Mouse (Mus musculus): ENCODE measurements at regions not wholly inside any gene's neighbourhood (a gene's known extent, or its start where the extent isn't known, plus 50 kb on each side); places are given as distances from the start of the nearest gene placed in this dataset.
A peak's percentile ranks its signal among the peaks of the same experiment; 100 is the strongest.

- intact Hi-C loops (cut with DNase I), result no loop called here
- no peak for DNase-seq
These were observed 80.0 kb downstream of the Tex36 start for GRCm38 (mm10) chr7:133521936-133522335.

GRCm38 (mm10) chr7:133518926-133519325 lies 83.0 kb downstream of the Tex36 start:
- DNase-seq, result no peak

GRCm38 (mm10) chr7:133517576-133517975 lies 84.4 kb downstream of the Tex36 start:
- intact Hi-C loops (cut with DNase I), result no loop called here
- DNase-seq, result no peak

More at GRCm38 (mm10) chr7:133518926-133519325, 83.0 kb downstream of the Tex36 start:
- intact Hi-C loops (cut with DNase I), result no loop called here

- DNase-seq, result peak in 1 of 2 experiments; percentile 16
- intact Hi-C loops (cut with DNase I), result no loop called here
These were observed 91.0 kb downstream of the Tex36 start for GRCm38 (mm10) chr7:133510926-133511325.

GRCm38 (mm10) chr7:133509486-133509885 lies 92.5 kb downstream of the Tex36 start:
- no peak for DNase-seq
- intact Hi-C loops (cut with DNase I), result no loop called here

GRCm38 (mm10) chr7:133508370-133509012 lies 93.5 kb downstream of the Tex36 start:
- DNase-seq, result no peak
- intact Hi-C loops (cut with DNase I), result no loop called here

GRCm38 (mm10) chr7:133505628-133506027 lies 96.3 kb downstream of the Tex36 start:
- DNase-seq, result peak in 1 of 2 experiments; percentile 3
- intact Hi-C loops (cut with DNase I), result no loop called here

- intact Hi-C loops (cut with DNase I), result no loop called here
- no peak for DNase-seq
These were observed 98.0 kb downstream of the Tex36 start for GRCm38 (mm10) chr7:133503946-133504345.

- intact Hi-C loops (cut with DNase I), result no loop called here
- DNase-seq, result no peak
These were observed 99.2 kb downstream of the Tex36 start for GRCm38 (mm10) chr7:133502731-133503130.

- intact Hi-C loops (cut with DNase I), result no loop called here
- DNase-seq, result no peak
These were observed 104.4 kb downstream of the Tex36 start for GRCm38 (mm10) chr7:133497551-133497950.

- no peak for DNase-seq
- intact Hi-C loops (cut with DNase I), result no loop called here
These were observed 106.9 kb downstream of the Tex36 start for GRCm38 (mm10) chr7:133494982-133495550.

- intact Hi-C loops (cut with DNase I), result no loop called here
- DNase-seq, result no peak
These were observed 107.5 kb downstream of the Tex36 start for GRCm38 (mm10) chr7:133494256-133494981.

- intact Hi-C loops (cut with DNase I), result no loop called here
- no peak for DNase-seq
These were observed 109.3 kb downstream of the Tex36 start for GRCm38 (mm10) chr7:133492626-133493025.

GRCm38 (mm10) chr7:133487887-133488630 lies 113.9 kb downstream of the Tex36 start:
- DNase-seq, result no peak
- intact Hi-C loops (cut with DNase I), result no loop called here

- no peak for DNase-seq
- intact Hi-C loops (cut with DNase I), result no loop called here
These were observed 117.5 kb downstream of the Tex36 start for GRCm38 (mm10) chr7:133484430-133484841.

GRCm38 (mm10) chr7:133481529-133481928 lies 120.4 kb downstream of the Tex36 start:
- intact Hi-C loops (cut with DNase I), result no loop called here

GRCm38 (mm10) chr7:133479679-133480078 lies 122.3 kb downstream of the Tex36 start:
- intact Hi-C loops (cut with DNase I), result loop anchor here (10.0 kb wide), 1 partner anchor 445 kb away; no protein-coding TSS in a partner anchor
- no peak for DNase-seq

More at GRCm38 (mm10) chr7:133481529-133481928, 120.4 kb downstream of the Tex36 start:
- no peak for DNase-seq

GRCm38 (mm10) chr7:133477933-133478332 lies 124.0 kb downstream of the Tex36 start:
- intact Hi-C loops (cut with DNase I), result loop anchor here (10.0 kb wide), 1 partner anchor 443 kb away; no protein-coding TSS in a partner anchor
- no peak for DNase-seq

GRCm38 (mm10) chr7:133477221-133477620 lies 124.7 kb downstream of the Tex36 start:
- no peak for DNase-seq
- intact Hi-C loops (cut with DNase I), result loop anchor here (10.0 kb wide), 1 partner anchor 442 kb away; no protein-coding TSS in a partner anchor

- intact Hi-C loops (cut with DNase I), result loop anchor here (10.0 kb wide), 1 partner anchor 437 kb away; no protein-coding TSS in a partner anchor
- no peak for DNase-seq
These were observed 130.3 kb downstream of the Tex36 start for GRCm38 (mm10) chr7:133471706-133472105.

- intact Hi-C loops (cut with DNase I), result loop anchor here (10.0 kb wide), 1 partner anchor 436 kb away; no protein-coding TSS in a partner anchor
- DNase-seq, result peak in 1 of 2 experiments; percentile 11
These were observed 131.4 kb downstream of the Tex36 start for GRCm38 (mm10) chr7:133470620-133470958.
